Mouse (Mus musculus): ENCODE data around the gene Mrpl53.

DNA sequence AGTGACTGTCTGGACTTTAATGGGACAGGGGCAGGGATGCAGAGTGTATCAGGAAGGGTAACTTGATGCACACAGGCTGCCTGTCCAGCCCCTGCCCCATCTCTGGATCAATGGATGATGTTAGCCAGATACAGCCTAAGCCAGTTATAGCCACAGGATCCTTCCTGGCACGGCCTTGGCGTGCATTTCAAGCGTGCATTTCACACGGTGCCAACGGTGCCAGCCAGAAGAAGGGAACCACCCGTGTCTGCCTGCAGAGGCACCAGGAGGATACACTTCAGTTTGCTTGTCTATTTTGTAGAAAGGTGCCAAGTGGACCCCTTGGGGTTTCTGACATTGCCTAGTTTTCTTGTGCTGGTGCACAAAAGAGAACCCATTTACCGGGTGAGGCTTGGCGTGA lies 31.2 kb downstream of the Mrpl53 start:
- TF ChIP-seq CTCF (IDR thresholded peaks at IDR 0.05; ENCODE audit: borderline replicate concordance, control insufficient read depth, extremely low read depth, insufficient read depth, low read length, poor library complexity) (no peak), POLR2A (IDR thresholded peaks at IDR 0.05; ENCODE audit: control insufficient read depth, extremely low read depth, insufficient read depth, low read length, poor library complexity) (no peak)

All from thymus, adult 2 months (tissue).